Comparison of ENCODE assay signal across 8 mouse cellular contexts in the genomic region with DNA sequence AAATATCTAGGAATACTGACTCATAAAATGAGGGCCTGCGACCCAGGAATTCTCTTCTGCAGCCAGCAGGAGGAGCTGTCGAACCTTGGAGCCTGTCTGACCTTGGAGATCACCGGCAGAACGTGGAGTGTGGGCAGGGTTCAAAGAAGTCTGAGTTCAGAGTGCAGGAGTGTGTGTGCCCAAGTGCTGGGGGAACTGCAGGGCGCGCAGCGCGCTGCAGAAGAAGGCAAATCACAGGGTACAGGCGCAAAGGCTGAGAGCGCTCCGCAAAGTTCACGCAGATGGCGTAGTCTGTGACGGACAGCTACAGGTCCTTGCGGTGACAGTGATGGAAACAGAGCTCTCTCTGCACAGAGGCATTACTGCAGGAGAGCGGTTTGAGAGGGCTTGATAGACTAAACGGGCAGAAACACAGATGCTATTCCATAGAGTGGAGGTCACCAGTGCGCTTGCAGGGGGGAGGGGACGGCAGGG. TPM values are rescaled to one million over a fixed set of nuclear protein-coding genes. Genes with fewer than 3 reads are reported as not detected.
DNase-seq lines count a peak whose midpoint lies in the region; ATAC-seq and TF ChIP-seq lines count a peak whose summit lies in the region.

No protein-coding gene starts in this region.

- TF ChIP-seq CTCF in E14TG2a.4 (conservative IDR thresholded peaks at IDR 0.05; ENCODE audit: low read length) = peak; percentile 87

- no peaks in the 10 kb centered on the region for H3K9me3 ChIP-seq in E14TG2a.4 (ENCODE audit: low read length)
- no peaks in the 10 kb centered on the region for H3K9me3 ChIP-seq in heart, embryonic 15.5 days (replicated peaks)
- no peaks in the 10 kb centered on the region for H3K9me3 ChIP-seq in liver, embryonic 16.5 days (replicated peaks; ENCODE audit: control insufficient read depth, low read length)
- H3K9me3 ChIP-seq in neural tube, embryonic 11.5 days (ENCODE audit: control insufficient read depth, low read length) = no peaks in the 10 kb centered on the region
- H3K9me3 ChIP-seq in stomach, embryonic 15.5 days = no peaks in the 10 kb centered on the region

- peak overlapping the region; percentile 45 for H3K27ac ChIP-seq in heart, embryonic 15.5 days
- peak overlapping the region; percentile 48 for H3K27ac ChIP-seq in liver, embryonic 16.5 days (ENCODE audit: low read length)
- no peak overlapping the region for H3K27ac ChIP-seq in neural tube, embryonic 11.5 days (ENCODE audit: low read depth, low read length)
- no peak overlapping the region for H3K27ac ChIP-seq in stomach, embryonic 15.5 days

- H3K4me1 ChIP-seq in E14TG2a.4 (replicated peaks; ENCODE audit: low read depth, low read length) = peaks cover 76% of the 10 kb centered on the region
- H3K4me1 ChIP-seq in heart, embryonic 15.5 days (replicated peaks) = peaks cover 4% of the 10 kb centered on the region; the same call in 1 of the 2 replicates
- peaks cover 2% of the 10 kb centered on the region for H3K4me1 ChIP-seq in liver, embryonic 16.5 days (ENCODE audit: control insufficient read depth, low read depth, low read length)
- no peaks in the 10 kb centered on the region for H3K4me1 ChIP-seq in neural tube, embryonic 11.5 days (ENCODE audit: control insufficient read depth, insufficient read depth, low read length)
- peaks cover 5% of the 10 kb centered on the region; the same call in 1 of the 2 replicates for H3K4me1 ChIP-seq in stomach, embryonic 15.5 days

- H3K9ac ChIP-seq in heart, embryonic 15.5 days = peak overlapping the region; percentile 54
- no peak overlapping the region for H3K9ac ChIP-seq in liver, embryonic 16.5 days (ENCODE audit: low read depth, low read length)
- no peak overlapping the region for H3K9ac ChIP-seq in neural tube, embryonic 11.5 days (ENCODE audit: low read length)
- no peak overlapping the region; the same call in 1 of the 2 replicates for H3K9ac ChIP-seq in stomach, embryonic 15.5 days

- peak; percentile 72 for ATAC-seq in heart, embryonic 15.5 days (replicated peaks; ENCODE audit: insufficient number of reproducible peaks, insufficient read depth, low FRiP score, low read depth)
- ATAC-seq in liver, embryonic 16.5 days (ENCODE audit: low read depth) = peak; percentile 63
- ATAC-seq in neural tube, embryonic 11.5 days (ENCODE audit: insufficient read depth, low FRiP score, low TSS enrichment) = peak; percentile 58; the same call in 1 of the 2 replicates
- peak; percentile 68 for ATAC-seq in stomach, embryonic 15.5 days (ENCODE audit: insufficient read depth, low FRiP score, low read depth)

- peak overlapping the region; percentile 89 for H3K4me2 ChIP-seq in heart, embryonic 15.5 days
- H3K4me2 ChIP-seq in liver, embryonic 16.5 days (ENCODE audit: low read depth, low read length) = peak overlapping the region; percentile 48
- H3K4me2 ChIP-seq in neural tube, embryonic 11.5 days (ENCODE audit: low read depth) = peak overlapping the region; percentile 70
- H3K4me2 ChIP-seq in stomach, embryonic 15.5 days = peak overlapping the region; percentile 86

- peak overlapping the region; percentile 72 for H3K4me3 ChIP-seq in E14TG2a.4 (replicated peaks; ENCODE audit: low read length)
- H3K4me3 ChIP-seq in heart, embryonic 15.5 days = peak overlapping the region; percentile 53
- peak overlapping the region; percentile 34 for H3K4me3 ChIP-seq in liver, embryonic 16.5 days (ENCODE audit: low read depth, low read length)
- H3K4me3 ChIP-seq in neural tube, embryonic 11.5 days (ENCODE audit: low read depth, low read length) = peak overlapping the region; percentile 25
- peak overlapping the region; percentile 43 for H3K4me3 ChIP-seq in stomach, embryonic 15.5 days (replicated peaks)

- no peaks in the 10 kb centered on the region for H3K36me3 ChIP-seq in E14TG2a.4 (ENCODE audit: insufficient read depth, low read length)
- no peaks in the 10 kb centered on the region for H3K36me3 ChIP-seq in heart, embryonic 15.5 days
- no peaks in the 10 kb centered on the region for H3K36me3 ChIP-seq in liver, embryonic 16.5 days (ENCODE audit: control insufficient read depth, insufficient read depth)
- no peaks in the 10 kb centered on the region for H3K36me3 ChIP-seq in neural tube, embryonic 11.5 days (ENCODE audit: control insufficient read depth, insufficient read depth, low read length)
- no peaks in the 10 kb centered on the region for H3K36me3 ChIP-seq in stomach, embryonic 15.5 days

- under 1% methylated on average over 19 of the region's 19 CpGs for WGBS in heart, embryonic 15.5 days
- 3% methylated on average over 19 of the region's 19 CpGs for WGBS in liver, embryonic 16.5 days (ENCODE audit: insufficient replicate concordance)
- WGBS in neural tube, embryonic 11.5 days = 2% methylated on average over 19 of the region's 19 CpGs
- 2% methylated on average over 19 of the region's 19 CpGs for WGBS in stomach, embryonic 15.5 days

- peak; percentile 8 for DNase-seq in c-Kit-negative CD71-positive TER-119-positive erythroid progenitor cells, embryonic 14.5 days (ENCODE audit: low read depth, low spot score)
- DNase-seq in fibroblast of lung, adult 2 months (ENCODE audit: low read depth) = peak; percentile 37
- peak; percentile 91 for DNase-seq in kidney, postnatal 10 days
- DNase-seq in neural tube, embryonic 11.5 days (ENCODE audit: low spot score) = peak; percentile 83

- H3K27me3 ChIP-seq in E14TG2a.4 (ENCODE audit: insufficient read depth, low read length) = no peaks in the 10 kb centered on the region
- H3K27me3 ChIP-seq in heart, embryonic 15.5 days = no peaks in the 10 kb centered on the region
- no peaks in the 10 kb centered on the region for H3K27me3 ChIP-seq in liver, embryonic 16.5 days (ENCODE audit: control insufficient read depth, insufficient read depth, low read depth, low read length)
- no peaks in the 10 kb centered on the region for H3K27me3 ChIP-seq in neural tube, embryonic 11.5 days (ENCODE audit: control insufficient read depth, insufficient read depth, low read length)
- H3K27me3 ChIP-seq in stomach, embryonic 15.5 days (replicated peaks) = no peaks in the 10 kb centered on the region

RNA-seq across cellular contexts. Expression of a gene that starts 8.4 kb away (rescaled TPM):
- 309 and 515 TPM in 2 replicates for polyA plus RNA-seq in heart, embryonic 15.5 days (2015; fragmentation: Nextera tagmentation; extraction: Ambion mirVana)
- 1.4 and 3.4 TPM in 2 replicates for polyA plus RNA-seq in liver, embryonic 16.5 days (2015; fragmentation: Nextera tagmentation; extraction: Ambion mirVana)
- polyA plus RNA-seq in neural tube, embryonic 11.5 days (2014; fragmentation: Nextera tagmentation; extraction: Ambion mirVana) = 0.81 and 4.2 TPM in 2 replicates
- 0.76 and 2.6 TPM in 2 replicates for polyA plus RNA-seq in stomach, embryonic 15.5 days (2015; fragmentation: Nextera tagmentation; extraction: Ambion mirVana)

RNA-seq across cellular contexts. Expression of a gene that starts 12.0 kb away (rescaled TPM):
- polyA plus RNA-seq in heart, embryonic 15.5 days (2015; fragmentation: Nextera tagmentation; extraction: Ambion mirVana) = 0.24 and 2.8 TPM in 2 replicates
- 7.8 and 10.8 TPM in 2 replicates for polyA plus RNA-seq in liver, embryonic 16.5 days (2015; fragmentation: Nextera tagmentation; extraction: Ambion mirVana)
- 0.15 and 0.20 TPM in 2 replicates for polyA plus RNA-seq in neural tube, embryonic 11.5 days (2014; fragmentation: Nextera tagmentation; extraction: Ambion mirVana)
- polyA plus RNA-seq in stomach, embryonic 15.5 days (2015; fragmentation: Nextera tagmentation; extraction: Ambion mirVana) = 9.9 and 13.8 TPM in 2 replicates

RNA-seq across cellular contexts. Expression of a gene that starts 26.6 kb away (rescaled TPM):
- 54.1 and 55.8 TPM in 2 replicates for polyA plus RNA-seq in heart, embryonic 15.5 days (2015; fragmentation: Nextera tagmentation; extraction: Ambion mirVana)
- polyA plus RNA-seq in liver, embryonic 16.5 days (2015; fragmentation: Nextera tagmentation; extraction: Ambion mirVana) = 21.9 and 23.6 TPM in 2 replicates
- polyA plus RNA-seq in neural tube, embryonic 11.5 days (2014; fragmentation: Nextera tagmentation; extraction: Ambion mirVana) = 22.4 and 26.0 TPM in 2 replicates
- 25.7 and 28.7 TPM in 2 replicates for polyA plus RNA-seq in stomach, embryonic 15.5 days (2015; fragmentation: Nextera tagmentation; extraction: Ambion mirVana)

RNA-seq across cellular contexts. Expression of a gene that starts 26.9 kb away (rescaled TPM):
- 154 and 179 TPM in 2 replicates for polyA plus RNA-seq in heart, embryonic 15.5 days (2015; fragmentation: Nextera tagmentation; extraction: Ambion mirVana)
- polyA plus RNA-seq in liver, embryonic 16.5 days (2015; fragmentation: Nextera tagmentation; extraction: Ambion mirVana) = 108 and 123 TPM in 2 replicates
- polyA plus RNA-seq in neural tube, embryonic 11.5 days (2014; fragmentation: Nextera tagmentation; extraction: Ambion mirVana) = 158 and 199 TPM in 2 replicates
- polyA plus RNA-seq in stomach, embryonic 15.5 days (2015; fragmentation: Nextera tagmentation; extraction: Ambion mirVana) = 214 and 219 TPM in 2 replicates

RNA-seq across cellular contexts. Expression of a gene that starts 32.5 kb away (rescaled TPM):
- polyA plus RNA-seq in heart, embryonic 15.5 days (2015; fragmentation: Nextera tagmentation; extraction: Ambion mirVana) = 9.3 and 15.5 TPM in 2 replicates
- polyA plus RNA-seq in liver, embryonic 16.5 days (2015; fragmentation: Nextera tagmentation; extraction: Ambion mirVana) = 6.0 and 7.9 TPM in 2 replicates
- 13.3 and 15.8 TPM in 2 replicates for polyA plus RNA-seq in neural tube, embryonic 11.5 days (2014; fragmentation: Nextera tagmentation; extraction: Ambion mirVana)
- polyA plus RNA-seq in stomach, embryonic 15.5 days (2015; fragmentation: Nextera tagmentation; extraction: Ambion mirVana) = 21.2 and 23.5 TPM in 2 replicates

Comparison
In these comparisons a context has a peak if more than half of its experiments do, and no peak if none do; other contexts are left out.
1. DNase-seq: peak in every context shown above with its lines; median percentile 91 in kidney, postnatal 10 days; 83 in neural tube, embryonic 11.5 days; 37 in fibroblast of lung, adult 2 months; 8 in c-Kit-negative CD71-positive TER-119-positive erythroid progenitor cells, embryonic 14.5 days.
2. H3K27ac ChIP-seq: peak in heart, embryonic 15.5 days (single experiment) and liver, embryonic 16.5 days (single experiment); none in neural tube, embryonic 11.5 days (single experiment) and stomach, embryonic 15.5 days (single experiment).
3. RNA of a gene that starts 8.4 kb away (polyA plus RNA-seq): 309 to 515 TPM in heart, embryonic 15.5 days; 1.4 to 3.4 TPM in liver, embryonic 16.5 days, 0.81 to 4.2 TPM in neural tube, embryonic 11.5 days and 0.76 to 2.6 TPM in stomach, embryonic 15.5 days; every median in the first group is over 10 times any median in the second.
4. Peak in every context shown above with its lines, with median percentiles within 50 percentile points of each other: H3K4me3 ChIP-seq, ATAC-seq and H3K4me2 ChIP-seq.